Mouse (Mus musculus) forebrain, embryonic 13.5 days (tissue): ENCODE results near the gene Slco1a6. TPM values are rescaled to one million over a fixed set of nuclear protein-coding genes. Genes with fewer than 3 reads are reported as not detected.
"Not testable (repeated sequence)": the region's sequence is repeated elsewhere in the genome, so short reads cannot be mapped to it uniquely, and the experiment has no call there.

Source experiments
- ATAC-seq: fragments of 200-750 bp; cut with Nextera tagmentation; 2 replicates; pipeline ENCODE4 v1.8.0; 2017
- H3K27ac ChIP-seq: fragments of 300-500 bp; sonication (generic); 2 replicates; pipeline ENCODE4 v1.5.1; 2015; ENCODE audit warnings: inconsistent platforms, mild to moderate bottlenecking, moderate library complexity
- H3K27me3 ChIP-seq: fragments of 300-500 bp; sonication (generic); 2 replicates; pipeline ENCODE4 v1.6.1; 2015; ENCODE audit warnings: mild to moderate bottlenecking, inconsistent platforms
- H3K36me3 ChIP-seq: fragments of 300-500 bp; sonication (generic); 2 replicates; pipeline ENCODE4 v1.6.1; 2015; ENCODE audit warnings: mild to moderate bottlenecking, inconsistent platforms; ENCODE audit not compliant: poor library complexity, severe bottlenecking
- H3K4me1 ChIP-seq: fragments of 300-500 bp; sonication (generic); 2 replicates; pipeline ENCODE4 v1.6.1; 2015; ENCODE audit warnings: inconsistent platforms
- H3K4me2 ChIP-seq: fragments of 300-500 bp; sonication (generic); 2 replicates; pipeline ENCODE4 v1.6.1; 2015; ENCODE audit warnings: inconsistent platforms, mild to moderate bottlenecking, moderate library complexity
- H3K4me3 ChIP-seq: fragments of 300-500 bp; sonication (generic); 2 replicates; pipeline ENCODE4 v1.5.1; 2015; ENCODE audit warnings: mild to moderate bottlenecking, inconsistent platforms
- H3K9ac ChIP-seq: fragments of 300-500 bp; sonication (generic); 2 replicates; pipeline ENCODE4 v1.6.1; 2015; ENCODE audit warnings: mild to moderate bottlenecking, inconsistent platforms
- H3K9me3 ChIP-seq: fragments of 300-500 bp; sonication (generic); replicated peaks from 2 replicates; pipeline ENCODE4 v1.6.1; 2016; ENCODE audit warnings: inconsistent platforms
- WGBS: fragments of 180-500 bp; shearing (Covaris S2); methylation state at CpG from one replicate; pipeline ENCODE4 v1.1.7; 2015; 5-methylcytosine and 5-hydroxymethylcytosine counted together
- polyA plus RNA-seq: library from polyadenylated mRNA; unstranded; fragments of >200 nt; fragmentation: Nextera tagmentation; extraction: Ambion mirVana; gene quantifications from 2 replicates; pipeline ENCODE4 v1.2.1, GENCODE M21; 2015

The Slco1a6 gene
- polyA plus RNA-seq, result not detected in 2 replicates

DNA sequence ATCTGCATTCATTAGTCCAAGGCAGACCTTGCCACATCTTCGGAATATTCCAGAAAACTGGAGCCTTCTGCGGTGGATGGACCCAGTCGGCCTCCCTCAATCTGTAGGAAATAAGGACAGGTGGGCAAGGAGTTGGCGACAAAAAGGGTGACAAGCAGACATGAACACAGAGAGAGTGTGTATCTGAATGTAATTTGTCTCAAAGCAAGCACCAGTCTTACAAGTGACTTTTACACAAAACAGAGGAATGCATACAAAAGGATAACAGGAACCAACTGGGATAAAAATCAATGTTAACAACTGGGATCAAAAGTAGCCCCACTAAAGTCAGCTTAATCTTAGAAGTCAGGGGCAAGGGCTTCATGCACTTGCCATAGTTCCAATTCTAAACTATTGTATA, at the start of gene Slco1a6:
Gene Slco1a6 (minus strand): TSS at position 101 of the 400 bp plus-strand sequence.
- H3K27me3 ChIP-seq, result no peaks in the 10 kb centered on the region

DNA sequence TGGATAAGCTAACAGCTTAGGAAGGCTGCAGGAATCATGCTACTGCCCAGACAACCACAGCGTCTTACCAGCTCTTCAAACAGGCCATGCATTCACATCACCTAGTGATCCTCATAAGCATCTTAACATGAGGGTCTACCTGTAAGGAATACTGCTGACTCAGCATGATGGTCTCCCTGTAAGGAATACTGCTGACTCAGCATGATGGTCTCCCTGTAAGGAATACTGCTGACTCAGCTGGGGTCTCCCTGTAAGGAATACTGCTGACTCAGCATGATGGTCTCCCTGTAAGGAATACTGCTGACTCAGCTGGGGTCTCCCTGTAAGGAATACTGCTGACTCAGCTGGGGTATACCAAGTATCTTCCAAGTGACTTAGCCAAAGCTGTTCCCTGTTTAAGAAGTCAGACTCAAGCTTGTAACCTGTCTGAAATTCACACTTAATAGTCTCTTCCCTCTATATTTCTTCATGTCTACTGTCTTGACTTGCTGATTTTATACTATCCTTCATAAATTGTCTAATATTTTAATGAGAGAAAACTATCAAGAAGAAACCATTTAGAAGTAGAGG, 42.5 kb upstream of the Slco1a6 start:
- not testable (repeated sequence) for H3K27me3 ChIP-seq, H3K36me3 ChIP-seq, H3K4me2 ChIP-seq, H3K9ac ChIP-seq, H3K27ac ChIP-seq, ATAC-seq, H3K4me1 ChIP-seq, H3K4me3 ChIP-seq, H3K9me3 ChIP-seq
- WGBS, result 91% methylated on average over 1 of the region's 1 CpGs

More for the DNA sequence above, at the start of gene Slco1a6:
- H3K27ac ChIP-seq, result no peak within 1 kb of the TSS
- 93% methylated on average over 4 of the region's 4 CpGs for WGBS
- H3K4me2 ChIP-seq, result no peak within 1 kb of the TSS
- H3K9ac ChIP-seq, result no peak within 1 kb of the TSS
- no peak for ATAC-seq
- no peaks in the 10 kb centered on the region for H3K36me3 ChIP-seq
- H3K4me3 ChIP-seq, result no peak within 1 kb of the TSS
- no peaks in the 10 kb centered on the region for H3K4me1 ChIP-seq
- no peaks in the 10 kb centered on the region for H3K9me3 ChIP-seq

DNA sequence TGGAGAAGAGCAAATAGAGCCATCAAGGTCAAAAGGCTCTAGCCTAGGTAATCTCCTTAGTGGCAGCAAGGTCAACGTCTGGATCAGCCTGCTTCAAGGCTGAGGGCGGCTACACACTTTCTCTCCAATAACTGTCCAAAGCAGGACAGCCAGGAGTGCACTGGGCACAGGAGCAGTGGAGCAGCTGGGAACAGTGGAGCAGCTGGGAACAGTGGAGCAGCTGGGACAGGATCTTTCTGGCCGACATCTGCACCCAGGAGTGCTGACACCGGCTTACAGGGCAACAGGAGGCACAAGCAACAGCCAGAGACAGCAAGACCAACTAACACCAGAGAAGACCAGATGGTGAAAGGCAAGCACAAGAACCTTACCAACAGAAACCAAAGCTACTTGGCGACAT, 36.7 kb upstream of the Slco1a6 start:
- no peak overlapping the region for H3K4me2 ChIP-seq
- WGBS, result 87% methylated on average over 5 of the region's 5 CpGs
- no peak overlapping the region for H3K9ac ChIP-seq
- H3K4me1 ChIP-seq, result no peaks in the 10 kb centered on the region
- H3K27ac ChIP-seq, result no peak overlapping the region
- H3K27me3 ChIP-seq, result no peaks in the 10 kb centered on the region
- H3K9me3 ChIP-seq, result no peaks in the 10 kb centered on the region
- H3K36me3 ChIP-seq, result no peaks in the 10 kb centered on the region
- no peak overlapping the region for H3K4me3 ChIP-seq
- ATAC-seq, result no peak

DNA sequence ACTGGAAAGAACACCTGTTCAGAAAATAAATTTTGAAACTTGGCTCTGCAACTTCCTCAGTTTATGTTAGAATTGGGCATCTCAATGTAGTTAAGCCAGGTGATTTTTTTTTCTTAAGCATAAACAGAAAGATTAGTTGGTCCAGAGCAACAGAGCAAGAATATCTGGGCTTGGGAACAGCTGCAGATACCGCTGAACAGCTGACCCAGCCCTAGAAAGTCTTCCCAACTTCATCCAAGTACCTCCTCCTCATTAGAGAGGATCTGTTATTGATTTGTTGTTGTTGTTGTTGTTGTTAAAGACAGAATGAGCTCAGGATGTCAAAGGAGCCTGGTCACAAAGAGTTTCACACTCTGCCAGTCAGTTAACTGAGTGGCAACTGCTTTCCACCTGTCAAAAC, 31.1 kb upstream of the Slco1a6 start:
- no peaks in the 10 kb centered on the region for H3K36me3 ChIP-seq
- H3K9me3 ChIP-seq, result no peaks in the 10 kb centered on the region
- ATAC-seq, result no peak
- no peak overlapping the region for H3K9ac ChIP-seq
- H3K4me2 ChIP-seq, result no peak overlapping the region
- no peaks in the 10 kb centered on the region for H3K4me1 ChIP-seq
- 77% methylated on average over 1 of the region's 1 CpGs for WGBS
- H3K27ac ChIP-seq, result no peak overlapping the region
- H3K27me3 ChIP-seq, result no peaks in the 10 kb centered on the region
- H3K4me3 ChIP-seq, result no peak overlapping the region

DNA sequence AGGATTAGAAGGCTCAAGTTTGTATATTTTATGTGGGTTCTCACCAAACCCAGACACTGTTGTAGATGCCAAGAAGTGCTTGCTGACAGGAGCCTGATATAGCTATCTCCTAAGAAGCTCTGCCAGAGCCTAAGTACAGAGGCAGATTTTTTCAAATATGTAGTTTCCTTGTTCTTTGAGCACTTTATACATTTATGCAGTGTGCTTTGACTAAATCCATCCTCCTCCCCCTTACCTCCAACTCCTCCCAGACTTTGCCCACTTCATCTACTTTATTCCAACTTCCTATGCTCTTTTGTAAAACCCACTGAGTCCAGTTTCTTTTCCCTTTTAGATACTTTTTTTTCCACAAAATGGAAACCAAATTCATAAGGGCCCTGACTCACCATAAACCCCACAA, 11.8 kb upstream of the Slco1a6 start:
- Histone ChIP-seq H3K36me3 (no peaks in the 10 kb centered on the region), H3K9ac (no peak overlapping the region), H3K4me2 (no peak overlapping the region), H3K4me3 (no peak overlapping the region), H3K9me3 (no peaks in the 10 kb centered on the region), H3K4me1 (no peaks in the 10 kb centered on the region), H3K27ac (no peak overlapping the region), H3K27me3 (no peaks in the 10 kb centered on the region)
- ATAC-seq, result no peak

DNA sequence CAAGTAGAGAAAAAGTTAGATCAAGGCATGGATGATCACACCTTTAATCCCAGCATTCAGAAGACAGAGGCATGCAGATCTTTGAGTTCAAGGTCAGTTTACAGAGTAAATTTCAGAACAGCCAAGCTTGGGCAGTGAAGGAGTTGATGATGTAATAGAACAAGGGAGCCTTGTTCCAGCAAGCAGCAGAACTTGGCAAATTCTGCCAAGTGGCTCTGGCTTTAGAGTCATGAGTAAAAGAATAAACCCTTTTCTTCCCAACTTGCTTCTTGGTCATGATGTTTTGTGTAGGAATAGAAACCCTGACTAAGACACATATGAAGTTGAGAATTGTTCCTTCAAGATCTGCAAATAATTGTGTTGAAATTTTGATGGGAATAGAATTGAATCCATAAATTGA, 3.5 kb upstream of the Slco1a6 start:
- H3K9me3 ChIP-seq, result no peaks in the 10 kb centered on the region
- H3K4me3 ChIP-seq, result no peak overlapping the region
- no peak for ATAC-seq
- H3K4me2 ChIP-seq, result no peak overlapping the region
- no peak overlapping the region for H3K9ac ChIP-seq
- H3K36me3 ChIP-seq, result no peaks in the 10 kb centered on the region
- H3K4me1 ChIP-seq, result no peaks in the 10 kb centered on the region
- no peak overlapping the region for H3K27ac ChIP-seq
- H3K27me3 ChIP-seq, result no peaks in the 10 kb centered on the region

DNA sequence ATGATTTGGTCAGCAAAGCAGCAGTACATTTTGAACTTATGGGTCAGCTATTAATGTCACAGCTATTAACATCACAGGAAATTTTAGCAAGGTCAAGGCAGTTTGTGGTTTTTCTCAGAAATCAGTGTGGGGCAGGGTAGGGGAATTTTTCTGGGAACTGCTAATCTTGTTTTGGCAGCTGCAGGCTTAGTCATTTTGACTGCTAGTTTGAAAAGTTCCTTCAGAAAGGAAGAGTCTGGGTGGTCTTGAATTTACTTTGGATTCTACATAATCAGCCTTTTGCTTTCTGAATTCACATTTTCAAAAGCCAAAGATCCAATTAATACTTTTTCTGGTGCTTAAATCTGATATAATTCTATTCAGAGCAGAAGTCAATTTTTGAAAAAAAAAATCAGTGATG, 1.4 kb upstream of the Slco1a6 start:
- ATAC-seq, result no peak
- no peak overlapping the region for H3K9ac ChIP-seq
- no peaks in the 10 kb centered on the region for H3K4me1 ChIP-seq
- no peak overlapping the region for H3K4me2 ChIP-seq
- no peaks in the 10 kb centered on the region for H3K9me3 ChIP-seq
- no peaks in the 10 kb centered on the region for H3K27me3 ChIP-seq
- no peaks in the 10 kb centered on the region for H3K36me3 ChIP-seq
- no peak overlapping the region for H3K27ac ChIP-seq
- no peak overlapping the region for H3K4me3 ChIP-seq

DNA sequence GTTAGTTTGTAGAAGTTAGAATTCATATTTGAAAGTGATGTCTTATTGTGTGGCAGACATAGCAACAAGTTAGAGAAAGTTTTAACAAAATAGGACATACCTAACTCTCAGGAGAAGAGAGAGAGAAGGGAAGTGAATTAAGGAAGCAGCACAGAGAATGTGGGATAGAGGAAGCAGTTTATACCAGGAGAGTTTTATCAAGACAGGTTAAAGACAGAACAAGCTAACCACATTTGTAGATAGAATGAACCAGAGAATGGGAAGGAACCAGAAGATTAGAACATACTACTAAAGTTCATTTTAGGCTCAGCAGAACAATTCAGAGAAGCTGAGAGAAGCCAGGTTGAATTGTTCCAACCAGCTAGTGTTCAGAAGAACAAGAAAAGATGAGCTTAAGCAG, 7.8 kb downstream of the Slco1a6 start:
- H3K36me3 ChIP-seq, result no peaks in the 10 kb centered on the region
- H3K9ac ChIP-seq, result no peak overlapping the region
- H3K27ac ChIP-seq, result no peak overlapping the region
- H3K4me1 ChIP-seq, result no peaks in the 10 kb centered on the region
- no peaks in the 10 kb centered on the region for H3K9me3 ChIP-seq
- no peak overlapping the region for H3K4me3 ChIP-seq
- no peak for ATAC-seq
- no peak overlapping the region for H3K4me2 ChIP-seq
- no peaks in the 10 kb centered on the region for H3K27me3 ChIP-seq

DNA sequence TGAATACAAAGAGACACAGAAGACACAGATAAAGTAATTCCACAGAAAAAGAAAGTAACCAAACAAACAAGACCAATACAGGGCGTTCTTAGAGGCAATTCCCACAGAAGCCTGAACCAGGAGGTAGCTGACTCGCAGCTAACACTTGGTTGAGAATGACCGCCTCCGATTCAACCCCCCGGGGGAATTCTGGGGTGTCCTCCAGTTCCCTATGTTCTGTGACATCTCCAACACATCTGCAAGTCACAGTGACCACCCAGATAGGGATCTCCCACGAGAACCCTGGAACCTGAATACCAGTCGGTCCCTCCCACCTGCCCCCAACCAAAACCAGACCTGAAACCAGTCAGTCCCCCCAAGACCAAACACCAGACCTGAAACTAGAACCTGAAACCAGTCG, 14.1 kb downstream of the Slco1a6 start:
- Histone ChIP-seq H3K36me3 (no peaks in the 10 kb centered on the region), H3K27ac (no peak overlapping the region), H3K4me3 (no peak overlapping the region), H3K4me1 (no peaks in the 10 kb centered on the region), H3K9ac (no peak overlapping the region), H3K9me3 (no peaks in the 10 kb centered on the region), H3K27me3 (no peaks in the 10 kb centered on the region), H3K4me2 (no peak overlapping the region)
- WGBS, result 88% methylated on average over 8 of the region's 8 CpGs
- ATAC-seq, result no peak

DNA sequence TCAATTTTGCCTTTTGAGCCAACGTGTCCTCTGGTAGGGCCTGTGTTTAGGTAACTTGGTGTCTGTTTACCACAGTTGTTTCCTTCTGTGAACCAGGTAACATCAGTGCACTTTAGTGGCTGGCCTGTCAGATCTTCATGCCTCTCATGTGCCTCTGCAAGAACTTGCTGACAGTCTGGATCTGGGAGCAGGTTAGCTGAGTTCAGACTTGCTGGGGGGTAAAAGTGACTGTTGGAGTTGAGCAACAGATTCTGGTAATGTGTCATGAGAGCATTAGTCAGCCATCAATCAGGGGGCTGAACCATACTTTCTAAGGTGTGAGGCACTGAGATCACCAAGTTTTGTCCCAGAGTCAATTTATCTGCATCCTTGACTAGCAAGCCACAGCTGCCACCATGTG, 16.4 kb downstream of the Slco1a6 start:
- H3K27me3 ChIP-seq, result no peaks in the 10 kb centered on the region
- H3K4me1 ChIP-seq, result no peaks in the 10 kb centered on the region
- 85% methylated on average over 1 of the region's 1 CpGs for WGBS
- H3K4me2 ChIP-seq, result no peak overlapping the region
- no peak overlapping the region for H3K9ac ChIP-seq
- H3K4me3 ChIP-seq, result no peak overlapping the region
- H3K36me3 ChIP-seq, result no peaks in the 10 kb centered on the region
- H3K9me3 ChIP-seq, result no peaks in the 10 kb centered on the region
- H3K27ac ChIP-seq, result no peak overlapping the region
- no peak for ATAC-seq

DNA sequence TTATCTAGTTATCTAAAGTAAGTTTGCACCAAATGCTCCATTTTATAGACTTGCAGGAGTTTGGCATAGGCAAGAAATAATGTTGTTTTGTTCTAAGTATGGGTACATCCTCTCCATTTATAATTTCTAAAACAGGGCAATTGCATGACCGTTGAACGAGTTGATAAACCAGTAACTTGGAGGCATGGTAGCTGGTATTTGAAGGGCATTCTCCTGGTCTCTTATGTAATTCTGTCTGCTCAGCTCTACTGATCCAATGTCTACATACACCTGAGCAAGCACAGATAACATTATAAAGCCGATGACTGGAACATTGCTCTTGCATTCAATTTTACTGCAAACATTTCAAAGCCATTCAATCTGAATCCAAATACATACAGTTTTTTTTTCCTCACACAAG, 20.9 kb downstream of the Slco1a6 start:
- 95% methylated on average over 3 of the region's 3 CpGs for WGBS
- H3K4me1 ChIP-seq, result no peaks in the 10 kb centered on the region
- no peaks in the 10 kb centered on the region for H3K9me3 ChIP-seq
- no peak overlapping the region for H3K4me2 ChIP-seq
- no peaks in the 10 kb centered on the region for H3K36me3 ChIP-seq
- no peak overlapping the region for H3K4me3 ChIP-seq
- no peak overlapping the region for H3K27ac ChIP-seq
- no peak overlapping the region for H3K9ac ChIP-seq
- no peaks in the 10 kb centered on the region for H3K27me3 ChIP-seq
- no peak for ATAC-seq

DNA sequence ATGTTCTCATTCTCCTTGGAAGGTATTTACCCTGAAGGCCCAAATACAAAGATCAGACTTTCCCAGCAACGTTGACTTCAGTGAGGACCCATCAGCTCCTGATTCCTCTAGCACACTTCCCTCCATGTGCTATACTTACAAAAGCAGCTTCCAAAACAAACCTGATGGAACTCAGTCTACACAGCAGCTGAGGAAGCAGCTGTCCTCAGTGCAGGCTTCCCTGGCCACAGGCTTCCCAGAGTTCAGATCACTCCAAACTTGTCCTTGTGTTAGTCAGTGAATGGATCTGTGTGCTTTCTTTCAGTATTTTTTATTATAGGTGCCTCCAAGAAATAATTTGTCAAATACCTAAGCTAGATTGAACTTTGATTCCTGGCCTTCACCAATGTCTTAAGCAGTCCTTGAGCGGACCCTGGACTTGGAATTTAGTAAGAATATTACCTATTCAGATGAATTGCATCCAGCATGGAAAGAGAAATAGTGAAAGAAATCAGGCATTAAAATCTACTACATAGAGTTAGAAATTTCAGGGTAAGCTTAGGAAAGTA, 22.4 kb downstream of the Slco1a6 start:
- H3K4me3 ChIP-seq, result no peak overlapping the region
- ATAC-seq, result no peak
- no peaks in the 10 kb centered on the region for H3K36me3 ChIP-seq
- H3K9me3 ChIP-seq, result no peaks in the 10 kb centered on the region
- H3K9ac ChIP-seq, result no peak overlapping the region
- H3K4me1 ChIP-seq, result no peaks in the 10 kb centered on the region
- WGBS, result 88% methylated on average over 2 of the region's 2 CpGs
- H3K4me2 ChIP-seq, result no peak overlapping the region
- H3K27me3 ChIP-seq, result no peaks in the 10 kb centered on the region
- H3K27ac ChIP-seq, result no peak overlapping the region

DNA sequence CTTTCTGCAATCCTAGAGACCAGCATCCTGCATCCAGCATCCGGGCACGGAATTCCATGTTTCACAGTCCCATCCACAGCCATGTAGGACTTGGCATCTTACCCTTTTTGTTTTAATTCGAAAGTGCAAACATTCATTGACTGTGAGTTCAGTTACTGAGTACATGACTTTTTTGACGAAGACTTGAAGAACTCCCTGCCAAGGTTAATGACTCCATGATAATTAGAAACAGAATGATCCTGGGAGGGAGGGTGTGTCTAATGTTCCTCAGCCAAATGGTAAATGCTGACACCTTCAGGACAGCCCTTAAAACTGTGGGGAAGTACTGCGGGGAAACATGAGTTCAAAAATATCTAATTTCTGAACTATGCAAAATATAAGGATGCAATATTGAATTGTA, 44.9 kb downstream of the Slco1a6 start:
- Histone ChIP-seq H3K9ac (no peak overlapping the region), H3K27me3 (no peaks in the 10 kb centered on the region), H3K4me1 (no peaks in the 10 kb centered on the region), H3K9me3 (no peaks in the 10 kb centered on the region; the same call in 1 of the 2 replicates), H3K4me3 (no peak overlapping the region), H3K36me3 (no peaks in the 10 kb centered on the region), H3K27ac (no peak overlapping the region), H3K4me2 (no peak overlapping the region)
- ATAC-seq, result no peak
- WGBS, result 83% methylated on average over 5 of the region's 5 CpGs
